Mouse (Mus musculus): ENCODE measurements around the gene Nr3c2.

The Nr3c2 gene

DNA sequence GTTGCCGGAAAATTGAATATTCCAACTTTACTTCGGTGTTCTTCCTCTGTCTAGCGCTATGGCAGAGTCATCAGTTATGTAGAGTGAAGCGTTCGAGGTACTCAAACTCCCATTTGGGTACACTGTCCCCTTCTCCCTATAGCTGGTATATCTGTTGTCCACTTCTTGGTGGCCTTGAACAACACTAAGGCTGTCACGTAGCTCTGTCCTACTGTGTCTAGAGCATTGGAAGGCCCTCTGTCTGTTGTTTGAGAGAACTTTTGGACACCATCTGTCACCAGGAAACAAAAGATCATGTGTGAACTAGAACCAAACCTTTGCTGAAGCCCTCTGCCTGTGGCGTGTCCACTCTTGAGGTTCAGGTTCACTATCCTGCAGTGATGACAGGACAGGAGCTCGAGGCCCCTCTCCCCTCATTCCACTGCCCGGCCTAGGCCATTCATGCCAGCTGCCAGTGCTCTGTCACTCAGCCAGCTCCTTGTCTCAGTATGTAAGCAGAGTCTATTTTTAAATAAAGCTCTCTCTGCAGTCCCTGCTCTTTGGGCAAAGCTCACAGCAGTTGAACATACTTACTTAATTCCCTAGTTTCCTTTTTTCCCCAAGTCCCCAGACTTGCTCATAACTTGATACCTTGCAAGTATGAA is 72.6 kb downstream of the Nr3c2 start:
- DNase-seq (ENCODE audit: low read depth, low spot score), result no peak

DNA sequence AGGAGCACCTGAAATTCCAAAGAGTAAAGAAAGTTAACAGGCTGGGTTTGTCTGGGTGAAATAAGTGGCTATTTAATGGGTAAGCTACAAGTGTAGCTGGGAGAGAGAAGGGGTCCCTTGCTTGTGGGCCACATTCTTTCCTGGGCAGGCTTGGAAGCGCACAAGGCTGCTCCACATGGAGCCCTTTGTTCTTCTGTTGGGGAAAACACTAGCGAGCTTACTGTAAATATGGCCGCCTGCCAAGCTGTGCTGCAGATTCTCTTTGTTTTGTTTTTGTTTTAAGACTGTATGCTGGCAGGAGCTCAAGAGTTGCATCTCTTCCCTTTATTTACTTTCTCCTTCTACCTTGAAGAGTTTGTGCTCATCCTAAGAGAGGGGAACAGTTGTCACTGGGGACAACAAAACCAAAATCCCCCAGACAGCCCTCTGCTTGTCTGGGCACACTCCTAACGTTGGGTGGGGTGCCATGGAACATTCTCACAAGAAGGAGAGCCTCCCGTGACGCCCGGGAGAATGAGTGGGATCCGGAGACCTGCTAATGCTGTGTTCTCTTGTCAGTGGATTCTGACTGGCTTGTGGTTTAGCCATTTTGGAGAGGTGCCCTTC is 73.8 kb downstream of the Nr3c2 start:
- DNase-seq (ENCODE audit: low read depth, low spot score), result peak; percentile 6

DNA sequence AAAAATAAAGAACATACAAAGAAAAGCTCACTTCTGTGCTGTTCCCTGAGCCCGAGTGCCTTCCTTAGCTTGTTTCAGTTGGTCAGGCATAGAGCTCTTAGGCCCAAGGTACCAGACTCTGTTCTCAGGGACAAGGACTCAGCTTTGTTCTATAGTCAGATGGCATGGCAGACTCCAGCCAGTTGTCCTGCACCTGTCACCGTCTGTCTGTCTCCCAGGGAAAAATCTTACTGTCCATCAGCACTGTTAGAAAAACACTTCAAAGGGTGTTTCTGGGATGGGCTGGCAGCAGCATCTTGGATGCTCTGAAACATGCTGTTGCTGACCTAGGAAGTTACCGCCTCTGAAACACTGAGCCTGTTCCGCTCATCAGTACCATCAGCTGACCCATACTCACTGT is 78.7 kb downstream of the Nr3c2 start:
- no peak for DNase-seq (ENCODE audit: low read depth, low spot score)

DNA sequence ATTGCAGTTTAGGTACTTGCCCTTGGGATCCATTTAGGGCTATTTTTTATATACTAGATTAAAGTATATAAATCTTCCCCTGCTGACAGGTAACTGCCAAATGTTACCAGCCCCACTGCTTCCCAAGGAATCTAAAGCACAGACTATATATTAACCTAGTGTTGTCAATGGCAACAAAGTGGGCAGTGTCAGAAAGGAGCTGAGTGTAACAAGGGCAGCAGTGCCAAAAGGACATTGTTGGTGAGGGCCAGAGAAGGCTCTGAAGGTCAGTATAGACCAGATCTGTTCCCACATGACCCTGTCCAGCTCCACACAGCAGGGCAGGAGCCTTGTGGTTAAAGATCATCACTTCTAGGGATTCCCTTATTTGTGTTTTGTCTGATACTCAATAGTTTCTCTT is 84.8 kb downstream of the Nr3c2 start:
- DNase-seq (ENCODE audit: low read depth, low spot score), result no peak

DNA sequence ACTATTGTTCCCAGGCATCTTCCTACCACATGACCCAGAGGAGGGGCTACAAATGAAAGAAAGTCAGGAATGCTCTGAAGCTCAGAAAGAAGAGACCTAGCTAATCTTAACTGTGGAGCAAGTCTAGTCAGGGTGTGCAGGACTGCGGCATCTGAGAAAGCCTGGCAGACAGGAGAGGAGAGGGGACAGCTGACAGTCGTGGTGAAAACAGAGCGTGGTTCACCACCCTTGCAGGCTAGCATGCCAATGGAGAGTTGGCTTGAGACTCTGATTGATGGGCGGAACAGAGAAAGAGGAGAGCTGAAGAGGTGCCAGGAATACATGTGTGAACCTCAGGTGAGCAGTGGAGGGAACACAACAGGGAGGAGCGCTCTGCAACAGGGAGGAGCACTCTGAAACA is 85.6 kb downstream of the Nr3c2 start:
- DNase-seq (ENCODE audit: low read depth, low spot score), result no peak

DNA sequence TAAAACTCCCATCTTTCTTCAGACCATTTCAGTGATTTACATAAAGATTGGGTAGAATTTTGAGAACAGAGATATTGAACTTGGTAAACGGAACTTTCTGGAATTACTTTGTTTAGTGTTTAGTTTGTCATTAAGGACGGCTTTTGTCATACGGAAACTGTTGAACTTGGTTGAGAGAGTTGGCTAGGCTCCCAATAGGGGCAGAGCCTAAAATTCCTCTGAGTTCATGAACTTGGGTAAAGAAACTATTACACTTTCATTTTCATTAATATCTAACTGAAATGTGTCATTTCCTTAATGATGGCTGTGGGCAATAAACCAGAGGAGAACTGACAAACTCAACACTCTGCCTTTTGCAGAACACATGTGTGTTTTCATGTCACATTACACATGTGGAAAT is 88.6 kb downstream of the Nr3c2 start:
- DNase-seq (ENCODE audit: low read depth, low spot score), result no peak

DNA sequence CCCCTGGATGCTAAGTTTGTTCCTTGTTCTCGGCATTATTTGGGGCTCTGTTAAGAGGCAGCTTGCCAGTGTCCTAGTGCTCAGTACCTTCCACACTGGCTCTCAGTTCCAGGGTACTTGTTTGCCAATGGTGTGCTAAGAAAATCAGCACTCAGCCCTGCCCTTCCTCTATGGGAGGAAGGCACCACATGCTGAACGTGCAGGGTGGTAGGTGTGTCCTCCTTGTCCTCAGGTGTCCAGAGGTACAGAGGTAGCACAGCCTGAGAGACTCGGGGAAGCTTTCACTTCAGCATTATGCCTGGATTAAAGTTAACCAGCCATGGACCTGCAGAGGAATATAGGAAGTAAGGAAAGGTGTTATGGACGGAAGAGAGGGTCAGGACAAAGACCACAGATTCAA is 99.0 kb downstream of the Nr3c2 start:
- DNase-seq (ENCODE audit: low read depth, low spot score), result no peak

DNA sequence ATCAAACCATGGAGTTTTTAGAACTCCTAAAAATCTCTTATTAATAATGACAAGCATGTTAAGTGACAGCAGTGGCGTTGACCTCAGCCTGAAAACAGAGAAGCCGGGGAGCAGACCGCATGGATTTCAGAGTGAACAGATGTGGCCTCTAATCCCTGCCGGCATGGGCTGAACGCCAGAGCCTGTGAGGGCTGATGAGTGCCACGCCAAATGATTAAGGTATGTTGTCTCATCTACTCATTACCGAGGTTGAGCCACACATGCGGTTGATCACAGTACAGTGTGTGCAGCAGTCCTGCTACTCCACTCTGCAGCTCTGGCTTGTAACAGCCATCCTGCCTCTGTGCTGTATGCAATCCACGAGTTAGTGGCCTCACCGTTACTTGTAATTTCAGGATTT is 110.2 kb downstream of the Nr3c2 start:
- no peak for DNase-seq (ENCODE audit: low read depth, low spot score)

DNA sequence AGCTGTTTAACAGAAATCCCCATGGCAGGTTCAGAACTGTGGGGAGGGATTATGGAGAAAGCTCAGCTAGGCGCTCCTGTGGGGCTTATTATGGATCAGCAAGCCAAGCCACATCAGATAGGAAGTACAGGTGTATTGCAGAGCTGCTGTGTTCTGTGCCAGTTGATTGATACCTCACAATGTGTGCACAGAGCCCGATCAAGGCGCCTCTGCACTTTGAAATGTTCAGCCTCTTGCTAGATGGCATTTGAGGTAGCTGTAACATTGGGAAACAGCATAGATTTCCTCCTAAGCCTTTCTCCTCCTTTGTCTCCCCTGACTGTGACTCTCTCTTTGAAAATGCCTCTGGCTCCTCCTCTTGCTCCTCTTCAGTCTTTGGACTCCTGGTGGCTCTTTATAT is 112.7 kb downstream of the Nr3c2 start:
- no peak for DNase-seq (ENCODE audit: low read depth, low spot score)

DNA sequence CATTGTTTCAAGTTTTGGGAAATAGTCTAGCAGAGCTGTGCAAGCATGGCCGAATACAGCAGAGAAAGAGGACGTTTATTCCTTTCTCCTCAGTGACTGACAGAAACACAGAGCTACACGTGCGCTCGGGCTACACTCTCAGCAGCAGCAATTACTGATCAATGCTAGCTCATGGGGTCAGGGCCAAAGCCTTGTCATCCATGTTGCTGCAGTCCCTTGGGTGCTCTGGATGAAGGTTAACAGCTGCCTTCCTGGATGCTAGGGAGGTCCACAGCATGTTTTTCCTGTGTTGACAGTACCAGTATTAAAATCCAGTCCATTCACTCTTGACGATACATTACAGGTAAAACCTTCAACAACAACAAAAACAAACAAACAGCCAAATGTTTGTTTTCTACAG is 113.4 kb downstream of the Nr3c2 start:
- no peak for DNase-seq (ENCODE audit: low read depth, low spot score)

DNA sequence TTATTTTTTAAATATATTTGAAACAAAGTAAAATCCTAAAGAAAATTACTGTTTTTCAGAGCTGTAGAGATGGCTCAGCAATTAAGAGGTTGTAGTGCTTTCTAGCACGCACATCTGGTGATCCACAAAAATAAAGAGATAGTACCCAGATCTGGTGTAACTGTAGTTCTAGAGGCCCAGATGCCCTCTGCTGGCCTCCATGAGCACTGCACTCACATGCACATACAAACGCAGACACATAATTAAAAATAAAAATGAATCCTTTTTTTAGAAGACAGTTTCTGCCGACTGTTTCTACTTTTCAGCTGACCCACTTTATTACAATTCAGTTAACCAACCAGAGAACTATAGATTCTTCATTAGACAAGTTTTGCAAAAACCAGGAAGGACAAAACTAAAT is 117.5 kb downstream of the Nr3c2 start:
- no peak for DNase-seq (ENCODE audit: low read depth, low spot score)

DNA sequence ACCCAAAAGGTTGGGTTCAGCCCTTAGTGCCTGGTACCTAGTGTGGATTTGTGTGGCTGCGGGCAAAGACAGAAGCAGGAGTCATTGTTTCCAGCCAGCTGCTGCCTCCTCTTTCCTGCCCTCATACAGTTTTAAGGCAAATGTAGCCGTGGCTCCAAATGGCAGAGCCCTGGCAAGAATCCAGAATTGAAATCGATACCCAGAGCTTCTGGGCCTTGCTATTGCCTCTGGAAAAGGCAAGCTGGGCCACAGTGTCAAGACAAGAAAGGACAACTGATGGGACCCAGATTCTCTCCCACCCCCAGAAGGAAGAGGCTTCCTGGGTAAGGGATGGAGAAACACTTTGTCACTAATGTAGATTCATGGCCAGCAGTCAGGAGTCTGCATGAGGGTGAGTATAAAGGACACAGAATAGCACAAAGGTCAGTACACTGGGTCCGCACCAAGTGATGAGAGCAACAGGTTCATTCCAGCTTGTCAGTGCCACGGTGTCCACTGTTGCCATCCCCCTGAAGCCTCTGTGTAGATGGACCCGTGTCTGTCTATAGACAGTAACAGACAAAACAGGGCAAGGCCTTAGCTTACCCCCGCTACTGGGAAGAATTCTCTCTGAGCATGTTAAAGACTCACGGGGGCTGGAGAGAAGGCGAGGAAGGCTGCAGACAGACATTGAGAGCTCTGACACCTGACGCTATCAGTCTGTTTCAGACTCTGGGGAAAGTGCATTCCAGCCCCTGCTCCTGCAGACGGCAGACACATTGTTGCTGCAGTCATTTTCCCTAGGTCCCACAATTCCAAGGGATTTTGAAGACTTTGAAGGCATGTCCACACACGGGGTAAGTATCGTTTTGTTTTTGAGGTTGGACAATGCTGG is 124.8 kb downstream of the Nr3c2 start:
- no peak for DNase-seq (ENCODE audit: low read depth, low spot score)

DNA sequence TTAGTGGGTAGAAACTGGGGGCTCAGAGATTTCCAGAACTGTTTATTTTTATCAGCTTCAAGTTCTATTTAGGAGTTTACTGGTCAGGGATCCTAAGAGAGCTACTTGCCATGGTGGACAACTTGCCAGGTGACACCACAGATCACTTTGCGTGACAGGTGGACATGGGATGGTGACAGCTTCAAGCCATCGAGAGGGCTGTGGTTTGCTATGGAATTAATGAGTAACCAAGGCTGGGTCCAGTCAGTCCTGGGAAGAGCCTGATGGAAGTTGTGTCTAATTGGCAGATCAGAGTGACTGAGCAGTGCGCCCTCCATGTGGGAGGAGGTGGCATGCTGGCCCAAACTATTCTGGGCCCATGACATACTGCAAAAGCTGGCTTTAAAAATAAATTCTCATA is 132.0 kb downstream of the Nr3c2 start:
- no peak for DNase-seq (ENCODE audit: low read depth, low spot score)

DNA sequence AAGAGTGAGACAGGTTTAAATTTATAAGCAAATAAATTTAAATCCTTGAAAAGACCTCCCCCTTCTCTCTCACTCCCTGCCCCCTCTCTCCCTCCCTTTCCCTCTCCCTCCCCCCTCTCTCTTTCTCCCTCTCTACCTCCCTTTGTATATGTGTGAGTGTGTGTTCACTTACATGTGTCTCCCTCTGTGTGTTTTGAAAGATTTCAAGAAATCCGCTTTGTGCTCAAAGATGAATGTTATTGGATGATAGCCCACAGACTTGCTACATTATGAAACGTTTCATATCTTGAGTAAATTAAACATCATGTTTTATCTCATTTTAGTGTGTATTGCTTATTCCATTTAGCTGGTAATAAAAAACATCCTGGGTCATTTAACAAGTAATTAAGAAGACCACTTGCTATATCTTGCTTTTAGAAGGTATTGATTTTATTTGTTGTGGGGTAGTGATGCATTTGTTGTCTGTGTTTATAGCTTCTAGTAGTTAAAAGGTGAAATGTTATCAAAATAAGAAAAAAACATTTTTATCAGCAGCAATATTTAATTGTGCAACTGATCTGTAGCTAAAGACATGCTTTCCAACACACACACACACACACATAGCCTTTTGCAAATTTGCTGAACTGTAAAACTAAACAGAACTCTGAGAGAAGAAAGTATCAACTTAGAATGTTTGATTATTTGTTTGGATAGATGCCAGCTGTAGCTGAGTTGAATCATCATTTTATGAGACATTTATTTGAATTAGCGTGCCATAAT is 134.6 kb downstream of the Nr3c2 start:
- no peak for DNase-seq (ENCODE audit: low read depth, low spot score)

DNA sequence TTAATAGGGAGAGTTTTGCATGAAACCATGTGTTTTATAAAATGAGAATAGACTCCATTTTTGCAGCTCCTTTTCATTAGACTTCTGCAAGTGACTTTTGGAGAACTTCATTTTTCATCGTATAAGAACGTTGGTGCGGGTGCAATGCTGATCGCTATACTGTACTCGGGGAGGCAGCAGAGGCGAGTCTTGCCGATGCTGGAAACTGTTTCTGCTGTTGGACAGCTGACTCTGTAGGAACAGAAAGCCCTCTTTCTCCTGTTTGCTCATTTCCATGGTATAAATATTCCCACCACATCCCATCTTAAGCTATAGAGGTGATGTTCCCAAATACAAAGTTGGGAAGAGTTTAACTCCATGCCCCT is 135.2 kb downstream of the Nr3c2 start:
- DNase-seq (ENCODE audit: low read depth, low spot score), result no peak

DNA sequence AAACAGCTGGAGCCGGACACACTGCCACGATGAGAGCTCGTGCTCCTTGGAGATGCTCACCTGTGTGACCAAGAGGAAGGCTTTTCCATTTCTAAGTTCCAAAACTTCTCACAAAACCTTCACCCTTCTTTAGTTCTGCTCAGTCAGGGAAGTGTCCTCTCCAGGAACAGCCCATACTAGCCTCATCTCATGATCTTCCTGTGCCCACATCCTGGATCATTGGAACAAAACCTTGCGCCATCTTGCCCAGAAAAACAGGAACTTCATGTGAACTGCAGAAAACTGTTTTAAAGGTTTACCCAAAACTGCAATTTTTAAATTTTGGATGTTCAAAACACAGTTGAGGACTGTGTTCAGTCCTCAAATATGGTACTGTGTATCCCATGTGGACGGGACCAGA is 142.0 kb downstream of the Nr3c2 start:
- no peak for DNase-seq (ENCODE audit: low read depth, low spot score)

DNA sequence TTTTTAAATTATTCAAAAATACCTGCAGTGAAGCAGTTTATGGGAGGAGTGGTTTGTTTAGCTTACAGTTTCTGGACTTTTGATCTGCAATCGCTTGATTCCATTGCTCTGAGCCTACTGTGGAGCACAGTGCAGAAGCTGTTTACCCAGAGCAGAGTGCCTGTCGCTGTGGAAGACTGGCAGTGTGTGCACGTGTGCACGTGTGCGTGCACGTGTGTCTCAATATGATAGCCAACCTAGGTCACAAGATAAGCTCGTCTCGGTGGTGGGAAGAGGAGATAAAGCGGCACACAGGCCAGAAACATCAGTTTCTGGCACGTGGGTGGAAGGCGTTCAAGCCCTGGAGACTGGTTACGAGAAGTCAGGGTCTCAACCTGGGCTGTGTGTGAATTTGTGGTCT is 145.6 kb downstream of the Nr3c2 start:
- no peak for DNase-seq (ENCODE audit: low read depth, low spot score)

DNA sequence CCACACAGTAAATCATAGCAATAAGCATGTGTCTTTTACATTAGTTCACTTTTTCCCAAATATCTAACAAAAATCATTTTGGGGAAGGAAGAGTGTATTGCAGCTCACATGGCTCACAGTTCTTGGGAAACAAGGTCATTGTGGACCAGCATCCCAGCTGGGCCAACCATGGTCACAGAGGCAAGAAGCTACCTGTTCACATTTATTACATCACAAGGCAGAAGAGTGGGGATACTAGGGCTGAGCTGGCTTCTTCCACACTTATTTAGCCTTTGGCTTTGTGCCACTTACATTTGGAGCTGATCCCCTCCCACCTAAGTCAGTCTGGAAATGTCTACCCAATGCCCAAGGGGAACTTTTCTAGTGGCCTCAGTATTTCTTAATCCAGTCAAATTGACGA is 146.5 kb downstream of the Nr3c2 start:
- no peak for DNase-seq (ENCODE audit: low read depth, low spot score)

DNA sequence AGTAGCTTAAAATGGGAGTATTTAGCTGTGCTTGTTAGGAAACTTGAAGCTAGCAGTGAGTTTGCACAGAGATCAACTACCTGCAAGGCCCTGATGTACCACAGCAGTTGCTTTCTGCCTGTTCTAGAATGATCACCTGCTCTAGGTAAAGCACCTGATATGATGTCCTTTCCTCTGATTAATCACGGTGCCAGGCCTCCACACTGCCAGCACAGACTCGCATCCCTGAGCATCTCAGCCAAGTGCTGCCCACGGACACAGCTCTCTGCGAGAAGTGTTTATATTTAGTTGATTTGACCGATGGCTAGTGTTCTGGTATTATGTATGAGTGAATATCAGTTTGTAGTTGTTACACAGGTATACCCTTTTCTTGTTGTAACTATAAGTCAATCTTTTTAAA is 147.0 kb downstream of the Nr3c2 start:
- DNase-seq (ENCODE audit: low read depth, low spot score), result no peak

DNA sequence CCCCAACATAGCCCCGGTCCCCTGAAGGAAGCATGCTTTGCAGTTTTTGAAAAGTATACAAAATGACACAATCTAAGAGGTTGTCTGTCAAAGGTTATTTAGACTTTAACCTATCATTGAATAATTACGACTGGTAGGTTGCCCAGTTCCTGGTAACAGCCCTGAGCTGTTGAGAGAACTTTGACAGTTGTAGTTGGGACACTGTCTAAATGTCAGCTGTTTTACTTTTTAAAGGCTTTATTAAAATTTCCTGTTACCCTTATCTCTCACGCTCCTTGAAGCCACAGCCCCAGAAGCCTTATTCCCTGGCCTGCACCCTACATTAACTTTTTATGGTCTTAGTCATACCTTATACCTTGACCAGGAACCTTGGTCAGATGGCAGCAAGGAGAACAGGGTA is 147.5 kb downstream of the Nr3c2 start:
- no peak for DNase-seq (ENCODE audit: low read depth, low spot score)

DNA sequence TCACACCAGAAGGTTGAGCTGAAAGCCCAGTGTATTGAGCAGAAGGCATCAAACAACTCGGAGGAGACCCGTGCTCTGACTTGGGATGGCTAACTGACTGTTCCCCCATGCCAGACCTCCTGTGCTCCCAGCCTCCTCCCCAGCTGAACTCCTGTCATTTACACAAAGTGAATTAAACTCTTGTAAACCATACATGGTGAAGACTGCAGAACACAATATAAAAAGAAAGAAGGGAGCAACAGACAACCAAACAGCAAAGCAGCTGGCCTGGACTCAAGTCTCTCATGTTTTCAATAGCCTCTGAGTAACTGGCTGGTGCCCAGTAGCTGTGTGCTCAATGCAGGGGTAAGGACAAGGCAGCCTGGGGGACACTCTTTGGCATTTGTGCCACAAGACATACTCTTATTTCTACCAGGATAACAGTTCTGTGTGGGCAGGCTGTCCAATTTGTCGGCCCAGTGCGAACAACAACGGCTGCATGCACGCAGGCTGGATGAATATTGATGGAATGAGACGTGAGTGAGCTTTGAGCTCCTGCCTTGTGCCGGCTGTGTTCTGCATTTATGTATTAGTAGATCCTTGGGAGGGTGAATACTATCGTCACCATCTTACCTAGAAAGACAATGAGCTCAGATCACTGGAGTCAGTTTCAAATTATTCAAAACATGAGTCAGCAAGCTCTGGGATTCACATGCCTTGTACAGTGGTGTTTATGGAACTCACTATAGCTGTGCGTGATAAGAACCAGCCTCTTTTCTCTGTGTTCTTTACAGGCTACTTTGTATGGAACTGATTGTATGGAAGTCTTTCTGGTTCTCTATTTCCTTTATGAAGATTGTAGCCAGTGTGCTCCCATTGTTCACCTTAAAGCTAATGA is 152.4 kb downstream of the Nr3c2 start:
- no peak for DNase-seq (ENCODE audit: low read depth, low spot score)

Data from telencephalon, adult 2 months (tissue).